Mouse (Mus musculus): ENCODE results near the gene Sik1.

Gene Sik1

GRCm38 (mm10) chr17:31831866-31832576 is 23.6 kb downstream of the Sik1 start:
- no peak for DNase-seq (ENCODE audit: low spot score)

DNA sequence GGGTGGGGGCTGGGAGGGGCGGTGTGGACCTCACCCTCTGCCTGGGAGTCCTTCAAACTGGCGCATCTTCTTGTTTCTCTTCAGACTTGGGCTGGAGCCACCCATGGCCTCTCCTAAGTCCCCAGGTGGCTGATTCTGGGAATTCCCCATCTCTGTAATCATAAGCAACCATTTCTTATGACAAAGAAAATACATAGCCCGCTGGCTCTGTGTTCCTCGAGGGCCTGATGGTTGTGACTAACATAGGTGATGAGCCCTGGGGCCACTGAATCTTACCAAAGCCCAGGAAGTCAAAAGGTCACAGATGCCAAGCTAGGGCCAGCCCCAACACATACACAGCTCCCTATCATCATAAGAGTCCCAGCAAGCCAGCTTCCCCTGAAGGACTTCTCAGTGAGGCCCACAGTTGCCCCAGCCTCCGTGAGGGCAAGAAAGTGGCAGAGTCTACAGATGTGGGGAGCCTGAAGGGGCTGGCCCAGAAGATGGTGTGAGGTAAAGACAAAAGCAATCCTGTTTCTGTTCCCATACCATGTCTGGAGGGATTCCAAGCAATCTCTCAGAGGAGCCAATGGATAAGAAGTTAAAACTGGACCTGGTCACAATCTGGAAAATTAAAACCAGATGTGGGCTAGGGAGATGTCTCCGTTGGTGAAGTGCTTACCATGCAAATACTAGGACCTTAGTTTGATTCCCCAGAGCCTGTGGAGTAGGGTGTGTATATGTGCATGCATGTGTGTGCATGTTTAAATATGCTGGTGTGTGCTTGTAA is 24.3 kb downstream of the Sik1 start:
- no peak for DNase-seq (ENCODE audit: low spot score)

- DNase-seq (ENCODE audit: low spot score): no peak
Observed at GRCm38 (mm10) chr17:31830506-31831075, 25.0 kb downstream of the Sik1 start.

- no peak for DNase-seq (ENCODE audit: low spot score)
Observed at GRCm38 (mm10) chr17:31828916-31829315, 26.7 kb downstream of the Sik1 start.

GRCm38 (mm10) chr17:31828118-31828517 is 27.5 kb downstream of the Sik1 start:
- no peak for DNase-seq (ENCODE audit: low spot score)

- DNase-seq (ENCODE audit: low spot score): no peak
Observed at GRCm38 (mm10) chr17:31827206-31827605, 28.4 kb downstream of the Sik1 start.

GRCm38 (mm10) chr17:31826669-31827068 is 28.9 kb downstream of the Sik1 start:
- DNase-seq (ENCODE audit: low spot score): no peak

GRCm38 (mm10) chr17:31825678-31826077 is 29.9 kb downstream of the Sik1 start:
- DNase-seq (ENCODE audit: low spot score): no peak

- DNase-seq (ENCODE audit: low spot score): no peak
Observed at GRCm38 (mm10) chr17:31824812-31825211, 30.8 kb downstream of the Sik1 start.

DNA sequence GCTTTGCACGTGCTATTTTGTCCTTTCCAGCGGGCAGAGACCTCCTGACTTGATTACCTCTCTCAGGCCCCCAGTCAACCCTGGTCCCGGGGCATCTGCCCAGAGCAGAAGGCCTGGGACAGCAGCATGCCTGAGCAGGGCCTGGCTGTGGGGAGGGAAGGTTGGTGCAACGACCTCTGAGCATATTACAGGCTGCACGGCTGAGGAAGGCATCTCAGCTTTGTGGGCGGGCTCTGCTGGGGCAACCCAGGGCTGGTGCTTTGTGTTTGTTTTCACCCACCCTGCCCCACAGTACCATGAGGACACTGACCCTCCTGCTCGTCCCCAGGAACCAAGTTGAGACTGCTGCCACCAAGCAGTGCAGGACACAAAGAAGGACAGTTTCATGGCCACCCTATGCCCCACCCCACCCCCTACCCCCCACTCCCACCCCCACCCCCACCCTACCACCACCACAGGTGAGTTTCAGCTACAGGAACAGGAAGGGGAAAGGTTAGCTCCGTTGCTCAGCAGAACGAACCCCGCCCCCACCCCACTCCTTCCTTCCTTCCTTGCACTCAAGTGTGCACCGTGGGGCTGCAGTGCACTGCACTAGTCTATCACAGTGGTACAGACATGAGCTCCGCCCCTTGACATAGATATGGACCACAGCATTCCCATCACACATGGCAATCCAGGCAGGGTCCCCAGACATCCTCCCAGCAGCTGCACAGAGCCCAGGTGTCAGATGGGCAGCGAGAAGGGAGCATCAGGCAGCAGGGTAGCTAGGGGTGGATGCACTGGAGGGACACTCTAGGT is 34.3 kb downstream of the Sik1 start:
- DNase-seq (ENCODE audit: low spot score): no peak

- no peak for DNase-seq (ENCODE audit: low spot score)
Observed at GRCm38 (mm10) chr17:31820099-31820846, 35.3 kb downstream of the Sik1 start.

- no peak for DNase-seq (ENCODE audit: low spot score)
Observed at GRCm38 (mm10) chr17:31819372-31819771, 36.2 kb downstream of the Sik1 start.

DNA sequence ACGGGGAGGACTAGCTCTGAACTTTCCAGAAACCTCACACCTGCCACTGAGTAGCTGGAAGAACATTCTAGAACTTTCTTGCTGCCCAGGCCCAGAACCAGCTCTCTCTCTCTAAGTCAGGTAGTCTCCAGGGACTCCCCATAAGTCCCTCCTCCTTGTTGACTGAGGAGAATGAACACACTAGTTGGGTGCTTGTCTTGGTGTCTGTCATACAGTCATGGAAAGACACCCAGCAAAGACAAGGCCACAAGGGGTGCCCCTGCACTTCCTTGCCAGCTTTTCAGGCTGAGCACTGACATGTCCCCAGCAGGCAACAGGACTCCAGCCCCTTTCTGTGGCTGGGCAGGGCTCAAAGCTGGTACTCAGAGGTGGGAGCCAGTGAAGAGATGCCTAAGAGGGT is 37.8 kb downstream of the Sik1 start:
- DNase-seq (ENCODE audit: low spot score): no peak

DNA sequence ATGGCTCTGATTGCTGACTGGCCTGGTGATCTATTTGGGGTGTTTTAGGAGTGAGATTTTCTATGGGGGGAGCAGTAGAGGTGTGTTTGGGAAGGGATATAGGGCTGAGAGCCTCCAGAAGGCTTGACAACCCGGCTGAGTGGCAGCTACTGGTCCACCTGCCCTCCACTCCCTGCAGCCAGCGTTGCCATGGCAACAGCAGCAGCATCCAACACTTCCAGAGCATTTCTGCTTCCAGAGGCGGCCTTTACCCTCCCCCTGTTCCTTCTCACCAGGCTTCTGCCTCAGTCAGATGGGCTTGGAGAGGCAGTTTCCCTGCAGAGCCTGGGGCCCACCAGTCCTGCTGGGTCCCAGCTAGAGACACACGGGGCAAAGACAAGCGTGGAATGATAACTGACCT is 38.4 kb downstream of the Sik1 start:
- peak; percentile 63 for DNase-seq (ENCODE audit: low spot score)

DNA sequence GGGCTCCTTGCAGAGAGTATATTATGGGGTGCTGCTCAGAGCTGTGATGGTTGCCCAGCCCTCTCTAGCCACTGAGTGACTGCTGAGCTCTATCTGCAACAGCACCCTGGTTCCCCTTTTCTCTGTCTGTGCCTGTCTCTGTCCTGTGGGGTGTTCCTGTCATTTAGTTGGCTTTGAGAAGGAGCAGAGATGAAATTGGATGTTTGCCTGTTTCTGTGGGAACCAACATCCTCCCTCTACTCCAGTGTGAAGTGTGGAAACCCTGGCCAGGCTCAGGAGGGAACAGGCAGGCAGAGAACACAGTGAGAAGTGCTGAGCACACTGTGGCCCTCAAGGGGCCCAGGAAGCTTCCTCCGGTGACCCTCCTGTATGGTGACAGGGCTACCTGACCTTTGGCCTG is 40.8 kb downstream of the Sik1 start:
- DNase-seq (ENCODE audit: low spot score): no peak

GRCm38 (mm10) chr17:31813938-31814622 is 41.5 kb downstream of the Sik1 start:
- no peak for DNase-seq (ENCODE audit: low spot score)

DNA sequence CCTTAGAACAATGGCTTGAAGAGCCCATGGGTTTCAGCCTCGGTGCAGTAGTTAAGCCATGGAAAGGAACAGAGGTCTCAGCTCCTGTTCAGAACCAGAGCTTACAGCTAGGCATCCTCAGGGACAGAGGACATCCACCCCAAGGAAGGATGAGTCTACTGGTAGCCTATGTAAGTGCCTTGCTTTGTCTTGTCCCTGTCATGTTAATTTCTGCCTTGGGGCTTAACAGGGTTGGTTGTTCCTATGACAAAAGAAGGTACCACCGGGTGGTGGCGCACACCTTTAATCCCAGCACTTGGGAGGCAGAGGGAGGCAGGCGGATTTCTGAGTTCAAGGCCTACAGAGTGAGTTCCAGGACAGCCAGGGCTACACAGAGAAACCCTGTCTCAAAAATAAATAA is 44.3 kb downstream of the Sik1 start:
- no peak for DNase-seq (ENCODE audit: low spot score)

GRCm38 (mm10) chr17:31809894-31810293 is 45.7 kb downstream of the Sik1 start:
- DNase-seq (ENCODE audit: low spot score): no peak

- DNase-seq (ENCODE audit: low spot score): no peak
Observed at GRCm38 (mm10) chr17:31809136-31809535, 46.5 kb downstream of the Sik1 start.

DNA sequence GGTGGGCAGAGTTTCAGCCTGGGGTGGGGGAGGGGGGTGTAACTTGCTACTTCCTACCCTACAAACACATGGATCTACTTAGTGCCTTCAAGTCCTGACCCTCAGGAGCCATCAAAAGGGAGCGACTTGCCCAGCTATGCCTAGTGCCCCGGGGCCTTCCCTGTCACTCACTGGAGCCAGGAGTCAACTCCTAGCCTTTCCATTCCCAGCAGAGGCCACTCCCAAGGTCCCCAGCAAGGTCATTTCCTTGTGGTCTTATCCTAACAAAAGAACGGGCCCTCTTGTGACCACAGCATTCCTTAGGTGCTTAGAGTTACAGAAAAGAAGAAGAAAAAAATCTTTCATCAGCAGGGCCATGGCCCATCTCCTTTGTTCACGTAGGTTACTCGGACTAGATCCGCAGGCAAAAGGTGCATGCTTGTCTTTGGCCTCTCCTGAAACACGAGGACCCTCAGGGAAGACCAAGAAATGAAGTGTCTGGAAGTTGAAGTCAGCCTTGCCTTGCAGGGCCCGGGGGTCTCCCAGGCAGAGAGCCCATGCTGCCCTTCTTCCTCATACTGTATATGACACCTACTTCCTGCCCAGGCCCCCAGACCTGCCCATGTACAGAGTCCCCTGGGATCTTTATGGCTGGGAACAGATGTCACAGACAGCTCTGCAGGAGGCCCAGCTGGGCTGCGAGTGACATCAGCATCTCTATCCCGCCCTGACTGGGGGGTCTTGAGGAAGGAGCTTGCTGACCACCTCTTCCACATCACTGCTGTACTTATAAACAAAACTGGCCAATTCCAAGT is 47.3 kb downstream of the Sik1 start:
- DNase-seq (ENCODE audit: low spot score): peak; percentile 76

Measured in embryo, embryonic 10 days (tissue).